Mouse (Mus musculus) ovary, postnatal 10 days (tissue): ENCODE measurements around the gene Tmem115.
"Not testable (repeated sequence)": the region's sequence is repeated elsewhere in the genome, so short reads cannot be mapped to it uniquely, and the experiment has no call there.

Experiments
- DNase-seq: peaks from one replicate; pipeline ENCODE4 v3.0.0; 2022; ENCODE audit warnings: low spot score

Gene Tmem115

DNA sequence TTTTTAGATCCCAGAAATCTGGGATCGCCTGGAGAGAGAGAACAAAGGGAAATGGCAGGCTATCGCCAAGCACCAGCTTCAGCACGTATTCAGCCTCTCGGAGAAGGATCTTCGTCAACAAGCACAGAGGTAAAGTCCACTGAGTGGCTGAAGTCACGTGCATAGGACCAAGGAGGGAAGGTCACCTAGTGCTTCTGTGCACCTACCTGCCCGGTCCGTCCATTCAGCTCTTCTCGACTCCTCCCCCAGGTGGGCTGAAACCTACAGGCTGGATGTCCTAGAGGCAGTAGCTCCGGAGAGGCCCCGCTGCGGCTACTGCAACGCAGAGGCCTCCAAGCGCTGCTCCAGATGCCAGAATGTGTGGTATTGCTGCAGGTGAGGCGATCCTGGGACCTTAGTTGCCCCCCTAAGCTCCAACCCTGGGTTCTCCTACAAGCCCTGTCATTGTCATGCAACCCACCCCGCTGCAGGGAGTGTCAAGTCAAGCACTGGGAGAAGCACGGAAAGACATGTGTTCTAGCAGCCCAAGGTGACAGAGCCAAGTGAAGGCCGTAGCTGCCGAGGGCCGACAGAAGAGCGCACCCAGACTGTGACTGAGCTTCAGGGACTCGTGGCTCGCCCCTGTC lies 16.9 kb downstream of the Tmem115 start:
- no peak for DNase-seq

DNA sequence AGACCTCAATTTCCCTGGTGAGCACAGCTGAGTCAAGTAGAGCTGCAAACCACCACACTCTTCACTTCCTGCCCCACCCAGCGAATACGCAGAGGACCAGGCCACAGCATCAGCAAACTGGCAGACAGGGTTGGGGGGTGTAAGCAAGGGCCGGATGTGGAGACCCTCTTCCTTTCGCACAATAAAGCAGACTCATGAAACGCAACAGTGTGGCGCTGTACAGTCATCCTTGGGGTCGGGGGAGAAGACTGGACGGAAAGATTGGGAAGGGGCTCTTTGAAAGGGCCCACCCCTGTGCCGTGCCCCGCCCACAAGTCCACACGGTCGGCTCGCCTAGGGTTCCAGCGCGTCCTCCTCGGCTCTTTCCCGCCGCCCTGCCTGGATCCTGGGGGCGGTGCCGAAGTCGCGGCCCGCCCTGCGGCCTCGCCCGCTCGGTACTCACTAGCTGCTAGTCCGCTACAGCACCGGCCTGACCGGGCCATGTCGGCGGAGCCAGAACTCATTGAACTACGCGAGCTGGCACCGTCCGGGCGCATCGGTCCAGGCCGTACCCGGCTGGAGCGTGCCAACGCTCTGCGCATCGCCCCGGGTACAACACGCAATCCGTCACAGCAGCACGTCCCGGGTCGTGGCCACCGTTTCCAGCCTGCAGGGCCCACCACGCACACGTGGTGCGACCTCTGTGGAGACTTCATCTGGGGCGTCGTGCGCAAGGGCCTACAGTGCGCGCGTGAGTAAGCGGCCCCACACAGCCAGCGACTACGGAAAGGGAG lies 17.6 kb downstream of the Tmem115 start, which contains the start of gene Rassf1:
TSS of gene Rassf1 (plus strand) at position 439 of the 773 bp plus-strand sequence.
- DNase-seq, result no peak

GRCm38 (mm10) chr9:107551890-107552355 lies 18.2 kb downstream of the Tmem115 start:
- DNase-seq, result no peak

DNA sequence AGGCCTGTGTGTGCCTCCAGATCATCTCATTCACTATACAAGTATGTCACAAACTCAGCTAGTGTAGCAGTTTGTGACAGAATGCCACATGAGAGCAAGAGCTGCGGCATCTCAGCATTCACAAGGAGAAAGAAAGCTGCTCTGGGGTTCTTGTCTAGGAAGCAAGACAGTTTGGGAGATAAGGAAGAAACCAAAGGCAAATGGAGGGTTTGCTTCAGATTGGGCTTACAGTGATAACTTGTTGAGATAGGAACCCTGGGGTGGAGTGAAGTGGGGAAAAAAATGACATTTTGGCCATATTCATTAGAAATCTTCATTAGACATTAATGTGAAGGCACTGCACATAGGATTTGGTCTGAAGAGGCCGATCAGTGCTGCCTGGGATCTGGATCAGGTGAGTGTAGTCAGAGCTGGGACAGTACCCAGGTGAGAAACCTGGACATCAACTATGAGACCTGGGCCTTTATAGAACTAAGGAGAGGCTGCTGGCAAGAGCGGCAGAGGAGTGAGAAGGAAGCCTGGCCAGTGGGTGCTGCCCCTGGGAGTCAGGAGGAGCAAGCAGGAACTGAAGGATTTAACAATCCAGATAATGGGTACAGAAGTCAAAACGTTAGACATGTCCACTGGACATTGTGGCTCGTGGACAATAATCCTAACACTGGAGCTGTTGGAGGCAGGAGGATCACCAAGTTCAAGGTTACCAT lies 19.1 kb downstream of the Tmem115 start:
- DNase-seq, result no peak

GRCm38 (mm10) chr9:107553541-107554318 lies 20.0 kb downstream of the Tmem115 start:
- no peak for DNase-seq

DNA sequence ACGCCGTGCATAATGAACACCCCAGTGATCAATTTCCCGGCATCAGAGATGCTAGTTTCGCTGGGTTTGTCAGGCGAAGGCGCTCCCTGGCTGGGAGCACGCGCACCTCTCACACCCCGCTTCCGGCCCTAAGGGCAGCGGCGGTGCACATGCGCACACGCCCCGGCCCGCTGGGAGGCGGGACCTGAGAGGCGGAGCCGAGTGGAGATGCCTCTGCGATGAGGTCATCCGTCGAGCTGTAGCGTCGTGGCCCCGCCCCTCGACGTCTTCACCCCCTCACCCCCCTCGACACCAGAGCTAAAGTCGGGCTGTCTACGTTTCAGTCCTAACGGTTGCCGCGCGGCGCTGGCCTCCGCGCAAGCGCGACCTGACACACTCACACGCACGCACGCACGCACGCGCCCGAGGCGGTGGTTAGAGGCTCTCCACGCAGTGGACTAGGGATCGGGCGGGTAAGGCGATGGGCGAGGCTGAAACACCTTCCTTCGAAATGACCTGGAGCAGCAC lies 20.6 kb downstream of the Tmem115 start:
- DNase-seq, result peak; percentile 90

GRCm38 (mm10) chr9:107555031-107555457 lies 21.3 kb downstream of the Tmem115 start:
- DNase-seq, result no peak

- no peak for DNase-seq
Observed at GRCm38 (mm10) chr9:107555701-107556100, 22.0 kb downstream of the Tmem115 start.

DNA sequence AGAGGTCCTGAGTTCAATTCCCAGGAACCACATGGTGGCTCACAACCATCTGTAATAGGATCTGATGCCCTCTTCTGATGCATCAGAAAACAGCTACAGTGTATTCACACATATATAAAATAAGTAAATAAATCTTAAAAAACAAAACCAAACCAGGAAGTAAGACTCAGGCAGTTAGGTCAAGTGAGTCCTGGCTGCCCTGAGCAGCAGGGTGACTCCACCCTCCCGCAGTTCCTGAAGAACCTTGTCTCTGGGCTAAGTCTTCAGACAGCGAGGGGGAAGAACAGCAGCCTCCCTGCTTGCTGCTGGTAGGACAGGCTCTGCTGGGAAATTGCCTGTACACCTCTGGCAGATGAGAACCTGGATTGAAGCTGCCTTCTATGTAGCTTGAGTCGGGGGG lies 22.6 kb downstream of the Tmem115 start:
- DNase-seq, result no peak

DNA sequence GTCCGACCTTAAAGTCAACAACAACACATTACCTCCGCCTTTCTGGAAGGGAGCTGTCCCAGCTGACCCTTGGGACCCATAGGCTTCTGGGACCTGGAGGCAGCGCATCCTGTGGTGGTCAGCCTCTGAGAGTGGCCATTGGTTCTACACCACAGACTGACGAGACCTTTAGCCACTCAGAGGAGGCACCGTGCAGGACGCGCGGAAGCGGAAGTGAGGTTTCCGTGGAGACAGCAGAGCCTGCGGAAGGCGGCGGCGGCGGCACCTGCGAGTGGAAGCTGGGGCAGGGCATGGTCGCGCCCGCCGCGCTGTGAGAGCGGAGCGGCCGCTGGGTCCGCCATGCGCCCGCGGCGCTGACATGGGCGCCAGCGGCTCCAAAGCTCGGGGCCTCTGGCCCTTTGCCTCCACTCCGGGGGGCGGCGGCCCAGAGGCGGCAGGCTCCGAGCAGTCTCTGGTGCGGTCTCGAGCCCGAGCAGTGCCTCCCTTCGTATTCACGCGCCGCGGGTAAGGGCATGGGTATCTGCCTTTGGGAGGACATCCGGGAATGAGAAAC lies 29.4 kb downstream of the Tmem115 start, which contains the start of gene Tusc2:
TSS of gene Tusc2 (plus strand) at position 227 of the 553 bp plus-strand sequence.
- DNase-seq, result no peak

DNA sequence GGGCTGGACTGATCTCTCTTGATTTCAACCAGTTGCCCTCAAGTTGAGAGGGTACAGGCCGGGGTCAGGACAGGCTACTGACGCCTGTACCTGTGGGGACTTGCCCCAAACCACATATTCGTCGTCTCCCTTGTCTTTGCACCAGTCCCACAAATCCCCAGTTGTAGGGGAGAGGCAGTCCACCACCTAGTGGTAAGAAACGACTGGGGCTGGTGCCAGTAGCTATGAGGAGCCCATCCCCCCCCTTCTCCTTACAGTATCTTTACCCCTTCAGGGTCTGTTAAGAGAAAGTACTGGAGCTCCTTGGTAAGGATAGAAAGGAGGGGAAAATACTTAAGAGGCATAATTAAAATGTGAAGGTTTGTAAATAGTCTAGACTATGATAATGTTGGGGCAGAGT lies 31.8 kb downstream of the Tmem115 start:
- not testable (repeated sequence) for DNase-seq

- no peak for DNase-seq
Observed at GRCm38 (mm10) chr9:107566041-107566709, 32.4 kb downstream of the Tmem115 start.

DNA sequence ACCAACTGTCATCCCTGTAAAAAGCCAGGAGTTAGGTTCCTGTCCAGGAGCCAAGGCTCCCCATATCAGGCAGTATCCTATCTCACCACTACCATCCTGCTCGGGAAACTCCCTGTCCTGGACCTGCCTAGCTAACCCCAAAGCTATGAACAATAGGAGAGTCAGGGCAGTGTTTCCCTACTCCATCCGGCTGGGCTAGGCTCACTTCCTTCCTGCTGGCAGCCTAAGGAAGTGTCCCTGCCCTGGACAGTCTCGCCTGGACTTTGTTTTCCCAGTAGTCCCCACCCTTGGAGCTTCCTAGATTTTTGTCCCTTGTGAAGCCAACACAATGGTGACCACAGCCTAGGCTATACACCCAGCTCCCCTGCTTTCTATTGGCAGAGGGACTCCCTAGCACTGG lies 33.1 kb downstream of the Tmem115 start:
- no peak for DNase-seq

DNA sequence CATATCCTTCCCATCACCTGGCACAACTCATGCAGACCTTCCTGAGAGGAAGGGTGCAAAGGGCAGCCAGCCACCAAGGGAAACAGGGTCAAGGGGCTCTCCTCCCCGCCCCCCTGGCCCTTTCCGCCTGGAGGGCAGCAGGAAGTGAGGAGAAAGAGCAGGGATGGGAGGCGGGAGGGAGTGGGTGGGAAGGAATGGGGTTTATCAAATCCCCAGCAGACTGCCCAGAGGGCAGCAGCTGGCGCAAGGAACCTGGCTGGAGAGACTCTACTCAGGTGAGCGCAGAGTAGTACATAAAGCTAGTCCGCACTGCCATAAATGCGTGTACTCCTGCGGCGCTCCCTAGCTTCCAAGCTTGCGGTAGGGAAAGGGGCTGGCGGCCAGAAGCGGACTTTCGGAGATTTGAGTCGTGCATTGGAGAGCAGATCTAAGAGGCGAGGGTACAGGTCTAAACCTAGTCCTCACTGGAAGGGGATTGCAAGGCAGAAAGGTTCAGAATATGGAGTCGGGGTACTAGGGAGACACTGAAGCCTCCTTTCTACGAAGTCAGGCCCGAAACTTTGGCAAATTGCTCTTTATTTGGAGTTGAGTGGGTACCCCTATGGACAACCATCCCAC lies 34.1 kb downstream of the Tmem115 start, which contains the start of gene Hyal2:
TSS of gene Hyal2 (plus strand) at position 244 of the 618 bp plus-strand sequence.
- no peak for DNase-seq

DNA sequence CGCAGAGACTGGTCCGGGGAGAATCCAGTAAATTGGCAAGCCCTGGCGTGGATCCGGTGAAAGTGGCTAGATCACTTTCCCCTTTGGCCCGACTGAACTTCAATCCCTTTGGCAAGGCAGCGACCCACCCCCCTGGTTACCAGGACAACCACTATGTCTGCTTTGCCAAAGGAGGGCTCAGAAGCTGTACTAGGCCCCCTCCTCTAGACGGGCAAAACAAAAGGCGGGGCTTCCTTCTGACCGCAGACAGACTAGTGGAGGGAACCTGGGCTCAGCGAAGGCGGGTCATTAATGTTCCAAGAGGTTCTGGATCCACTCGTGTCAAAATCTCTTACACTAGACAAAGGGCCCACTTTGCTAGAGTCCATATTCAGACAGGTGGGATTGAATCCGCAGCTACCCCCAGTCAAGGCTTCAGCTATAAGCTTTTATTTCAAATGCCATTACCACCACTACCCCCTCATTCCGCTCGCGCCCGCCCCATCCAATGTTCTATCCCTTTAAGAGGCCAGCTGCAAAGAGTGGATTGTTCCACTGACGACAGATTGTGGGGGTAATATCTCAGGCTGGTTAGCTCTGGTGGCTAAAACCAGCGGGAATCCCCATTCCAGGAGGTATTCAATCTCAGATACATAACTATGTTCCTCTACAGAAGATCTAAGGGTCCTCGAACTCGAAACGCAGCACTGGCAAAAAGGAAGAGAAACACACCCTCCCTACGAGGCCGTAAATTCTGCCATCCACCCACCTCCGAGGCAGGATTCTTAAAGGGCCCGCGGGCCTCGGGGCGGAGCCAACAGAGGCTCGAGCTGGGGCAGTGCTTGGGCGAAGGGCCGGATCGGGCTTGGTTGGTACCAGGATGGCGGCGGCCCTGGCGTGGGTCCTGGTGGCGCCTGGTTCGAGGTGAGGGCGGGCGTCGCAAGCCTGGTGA lies 34.9 kb downstream of the Tmem115 start:
- peak; percentile 73 for DNase-seq

DNA sequence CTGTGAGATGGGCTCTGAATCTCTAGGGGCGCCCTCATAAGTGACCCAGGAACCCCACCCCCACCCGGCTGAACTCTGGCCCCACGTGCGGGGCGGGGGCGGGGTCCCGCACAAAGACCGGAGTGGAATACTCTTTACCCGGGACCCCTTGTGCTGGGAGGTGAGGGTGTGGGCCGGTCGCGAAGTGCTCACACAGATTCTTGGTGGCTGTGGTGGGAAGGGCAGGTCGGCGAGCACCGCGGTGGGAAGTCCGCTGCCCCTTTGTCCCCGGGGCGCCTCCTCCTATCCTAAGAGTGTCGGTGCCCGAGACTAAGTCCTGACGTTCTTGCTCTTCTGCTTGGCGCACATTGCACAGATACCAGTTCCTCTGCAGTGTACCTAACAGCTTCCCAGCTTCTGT lies 35.5 kb downstream of the Tmem115 start:
- no peak for DNase-seq

- DNase-seq, result no peak
Observed at GRCm38 (mm10) chr9:107570016-107570415, 36.3 kb downstream of the Tmem115 start.

- DNase-seq, result no peak
Observed at GRCm38 (mm10) chr9:107570845-107571244, 37.1 kb downstream of the Tmem115 start.
